Mouse (Mus musculus) retina, embryonic 14.5 days (tissue): ENCODE measurements around the gene Ntm.

Source experiments
- DNase-seq: peaks from one replicate; pipeline ENCODE4 v3.0.0-alpha.2; 2015; ENCODE audit warnings: low spot score

The Ntm gene

DNA sequence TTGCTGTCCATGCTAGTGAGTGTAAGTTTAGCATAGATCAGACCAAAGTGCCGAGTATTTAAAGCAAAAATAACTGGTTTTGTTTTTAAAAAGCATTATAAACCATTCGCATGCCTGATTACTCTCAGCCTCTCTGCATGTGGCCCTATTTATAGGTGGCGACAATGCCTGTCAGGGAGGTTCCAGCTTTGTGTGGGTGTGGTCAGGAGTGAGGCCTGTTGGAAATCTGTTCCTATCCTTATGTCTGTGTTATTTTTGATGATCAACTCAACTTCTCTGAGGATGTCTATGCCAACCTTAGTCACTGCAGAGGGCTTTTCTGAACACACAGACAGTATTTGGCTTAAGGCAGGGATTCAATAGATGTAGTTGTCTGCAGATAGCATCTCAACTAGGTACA, 78.9 kb downstream of the Ntm start:
- DNase-seq: no peak

DNA sequence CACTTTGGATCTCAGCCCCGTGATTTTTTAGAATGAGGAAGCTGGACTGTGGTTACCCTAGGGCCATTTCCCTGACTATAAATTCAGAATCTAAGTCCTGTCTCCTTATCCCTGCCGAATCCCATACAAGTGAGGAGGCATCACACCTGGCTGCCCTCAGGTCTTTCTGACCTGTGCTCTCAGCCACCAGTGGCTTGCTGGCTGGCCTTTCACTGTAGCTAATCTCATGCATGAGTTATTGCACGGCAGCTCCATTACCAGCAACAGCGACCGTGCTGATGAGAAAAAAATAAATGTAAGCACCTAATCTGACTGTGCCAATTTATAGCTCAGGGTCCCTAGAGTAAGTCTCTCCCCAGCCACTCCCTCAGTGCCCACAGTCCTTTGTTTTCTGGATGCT, 81.3 kb downstream of the Ntm start:
- no peak for DNase-seq

DNA sequence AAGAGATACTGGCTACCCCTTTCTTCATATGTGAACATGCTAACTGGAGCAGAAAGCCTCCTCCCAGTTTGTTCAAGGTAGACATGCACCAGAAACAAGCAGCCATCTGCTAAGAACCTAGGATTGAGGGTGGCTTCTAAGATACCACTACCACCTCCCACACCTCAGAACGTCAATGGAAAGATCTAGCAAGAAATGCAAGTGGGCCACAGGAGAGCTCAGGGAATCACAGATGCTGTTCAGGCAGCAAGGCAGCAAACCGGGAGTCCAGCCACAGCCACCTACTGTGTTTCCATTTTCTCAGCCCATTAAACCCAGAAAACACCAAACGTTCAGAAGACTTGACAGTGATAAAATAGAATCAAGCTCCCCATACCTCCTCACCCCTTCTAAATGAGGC, 85.4 kb downstream of the Ntm start:
- DNase-seq: no peak

DNA sequence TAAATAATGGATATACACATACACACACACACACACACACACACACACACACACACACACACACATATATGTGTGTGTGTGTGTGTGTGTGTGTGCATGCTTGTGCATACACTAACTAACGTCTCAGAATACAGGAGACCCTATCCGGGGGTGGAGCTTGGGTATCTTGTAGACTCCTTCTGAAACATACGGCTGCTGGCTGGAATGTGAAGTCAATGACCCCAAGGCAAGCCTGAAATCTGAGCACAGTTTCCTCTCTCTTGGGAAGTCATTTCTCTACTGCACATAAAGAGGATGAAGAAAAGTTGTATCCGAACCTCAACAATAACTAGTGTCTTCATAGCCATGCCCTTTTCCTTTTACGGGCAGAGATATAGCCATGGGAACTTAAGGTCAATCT, 95.2 kb downstream of the Ntm start:
- no peak for DNase-seq

DNA sequence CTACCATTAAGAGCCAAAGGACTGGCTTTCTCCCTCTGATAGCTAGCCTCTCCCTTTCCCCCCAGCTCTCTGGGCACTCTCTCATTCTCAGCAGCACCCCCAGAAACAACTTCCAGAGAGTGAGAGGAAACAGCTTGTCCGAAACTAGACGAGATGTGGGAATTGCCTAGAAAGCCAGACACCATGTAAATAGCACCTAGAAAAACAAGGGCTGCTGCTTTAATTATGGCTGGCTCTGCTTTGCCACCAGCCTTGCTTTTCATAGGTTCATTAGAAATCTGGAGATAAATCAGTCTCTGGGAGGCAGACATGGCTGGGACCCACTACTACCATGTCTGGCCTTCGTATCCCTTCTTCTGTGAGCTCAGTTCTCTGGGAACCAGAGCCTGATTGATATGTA, 96.1 kb downstream of the Ntm start:
- no peak for DNase-seq

DNA sequence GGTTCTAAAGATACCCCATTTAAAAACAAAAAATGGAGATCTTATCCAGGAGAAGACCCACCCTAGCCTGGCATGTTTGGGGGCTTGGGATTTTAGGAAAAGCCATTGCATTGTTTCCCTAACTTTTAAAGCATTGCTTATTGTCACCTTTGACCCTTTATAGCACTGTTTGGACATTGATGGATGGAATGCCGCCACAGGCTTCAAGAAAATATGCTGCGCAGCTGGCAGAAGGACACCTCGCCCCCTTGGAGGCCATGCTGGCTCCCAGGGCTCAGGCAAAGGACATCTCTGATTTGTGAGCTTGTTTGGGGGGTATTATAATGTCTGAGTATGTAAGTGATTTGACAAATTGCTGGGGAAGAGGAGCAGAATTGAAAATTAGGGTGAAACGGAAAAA, 96.8 kb downstream of the Ntm start:
- no peak for DNase-seq

DNA sequence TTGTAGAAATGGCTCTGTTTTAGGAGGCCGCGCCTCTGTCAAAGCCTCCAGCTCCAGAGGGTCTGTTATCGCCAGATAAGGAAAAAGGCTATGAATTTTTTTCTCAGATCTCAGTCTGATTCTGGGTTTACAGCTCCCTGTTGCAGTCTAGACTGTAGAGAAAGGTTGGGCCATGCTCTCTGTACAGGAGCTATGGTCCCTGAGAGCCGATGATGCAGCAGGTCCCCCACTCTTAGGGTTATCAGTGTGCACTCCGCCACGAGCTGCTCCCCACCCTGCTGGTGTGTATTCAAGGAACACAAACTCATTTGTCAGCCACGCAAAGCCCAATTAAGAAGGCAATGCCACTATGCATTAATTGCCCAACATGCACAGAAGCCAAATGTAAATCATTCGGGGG, 97.4 kb downstream of the Ntm start:
- no peak for DNase-seq

DNA sequence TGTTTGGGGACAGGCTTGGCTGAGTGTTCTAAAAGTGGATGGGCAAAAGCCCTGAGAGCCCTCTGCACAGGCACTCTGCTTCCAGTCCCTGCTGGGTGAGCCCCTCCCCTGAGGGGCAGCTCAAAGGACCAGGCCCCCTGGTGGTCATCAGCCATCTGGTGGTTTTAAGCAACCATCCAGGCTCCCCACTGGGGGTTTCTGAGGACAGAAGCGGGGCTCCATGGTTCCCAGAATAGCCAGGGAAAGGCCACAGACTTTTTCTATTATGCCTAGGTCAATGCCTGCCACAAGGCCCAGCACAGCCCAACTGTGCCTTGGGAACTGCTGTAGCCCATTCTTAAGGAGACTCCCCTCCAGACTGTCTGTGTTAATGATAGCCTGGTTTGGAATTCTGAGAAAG, 98.1 kb downstream of the Ntm start:
- DNase-seq: peak; percentile 80

DNA sequence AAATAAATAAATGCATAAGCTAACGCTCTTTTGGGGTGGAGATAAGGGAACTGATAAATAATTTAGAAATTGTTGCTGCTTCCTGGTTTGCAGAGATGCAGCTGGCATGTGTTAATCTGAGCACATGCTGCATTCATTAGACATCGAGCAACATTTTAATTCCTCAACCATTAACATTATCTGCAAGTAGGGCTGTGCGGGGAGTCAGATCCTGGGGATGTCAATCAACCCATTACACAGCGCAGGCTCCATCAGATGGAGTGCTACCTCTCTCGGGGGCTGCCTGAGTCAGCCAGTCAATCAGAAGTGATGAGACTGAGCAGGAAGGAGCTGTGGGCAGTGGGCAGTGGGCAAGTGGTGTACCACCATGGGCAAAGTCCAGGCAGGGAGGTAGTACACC, 100.5 kb downstream of the Ntm start:
- peak; percentile 31 for DNase-seq

DNA sequence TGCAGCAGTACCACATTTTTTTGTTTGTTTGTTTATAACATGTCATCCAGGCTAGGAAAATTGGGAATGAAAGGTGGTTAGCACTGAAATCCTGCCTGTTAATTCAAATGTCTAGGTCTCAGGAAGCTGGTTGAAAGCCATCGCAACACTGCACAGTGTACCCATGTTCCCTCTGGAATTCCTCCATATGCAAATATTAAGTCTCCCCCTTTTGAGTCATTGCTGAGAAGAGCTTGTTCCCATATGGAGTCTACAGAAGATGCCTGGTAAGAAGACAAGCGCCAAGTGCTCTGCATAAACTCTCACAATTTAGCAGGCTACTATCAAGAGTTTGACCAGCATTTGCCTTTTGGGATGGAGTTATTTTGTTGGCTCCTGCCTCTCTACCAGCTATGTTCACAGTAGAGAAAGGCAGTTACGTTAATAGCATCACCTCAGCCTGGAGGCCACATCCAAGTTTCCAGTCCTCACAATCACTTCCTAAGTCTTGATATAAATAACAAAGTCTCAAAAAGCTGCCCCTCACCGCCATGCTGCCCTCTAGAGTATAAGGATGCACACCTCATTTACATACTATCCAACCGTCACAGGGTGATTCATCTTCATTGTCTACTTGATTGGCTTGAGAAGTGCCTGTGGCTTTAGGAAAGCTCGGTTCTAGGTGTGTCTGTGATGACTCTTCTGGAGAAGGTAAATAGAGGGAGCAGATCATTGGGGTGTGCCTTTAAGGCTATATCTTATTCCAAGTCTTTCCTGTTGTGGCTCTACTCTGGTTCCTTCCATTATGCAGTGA, 103.5 kb downstream of the Ntm start:
- DNase-seq: no peak

DNA sequence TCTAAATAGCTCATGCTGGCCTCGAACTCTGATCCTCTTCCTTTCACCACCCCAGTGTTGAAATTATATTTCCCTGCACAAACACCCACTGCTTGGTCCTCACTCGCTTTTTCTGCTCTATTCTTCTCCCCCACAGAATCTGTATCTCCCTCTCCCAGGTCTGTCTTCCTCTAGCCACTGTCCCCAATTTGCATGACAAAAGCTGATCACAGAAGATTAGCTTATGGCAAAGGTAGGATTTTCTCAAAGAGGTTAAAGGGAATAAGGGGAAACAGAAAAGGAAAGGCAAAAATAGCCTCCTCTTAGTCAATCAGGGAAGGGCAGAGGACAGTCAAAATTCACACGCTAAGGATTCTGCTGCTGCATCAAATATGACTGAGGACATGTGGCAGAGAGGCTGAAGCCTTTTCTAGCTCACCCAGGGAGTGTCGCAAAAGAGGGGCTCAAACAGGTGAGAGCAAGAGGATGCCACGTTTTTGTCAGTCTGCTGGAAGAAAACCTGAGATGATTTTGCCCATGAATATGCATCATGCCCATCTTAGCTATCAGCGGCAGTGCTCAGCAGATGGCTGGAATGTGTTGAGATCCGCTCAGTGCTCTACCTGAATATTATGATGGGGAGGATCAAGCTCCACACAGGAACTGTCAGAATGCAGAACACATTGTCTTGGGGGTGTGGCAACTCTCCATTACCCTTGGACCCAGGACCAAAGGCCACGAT, 114.0 kb downstream of the Ntm start:
- no peak for DNase-seq

DNA sequence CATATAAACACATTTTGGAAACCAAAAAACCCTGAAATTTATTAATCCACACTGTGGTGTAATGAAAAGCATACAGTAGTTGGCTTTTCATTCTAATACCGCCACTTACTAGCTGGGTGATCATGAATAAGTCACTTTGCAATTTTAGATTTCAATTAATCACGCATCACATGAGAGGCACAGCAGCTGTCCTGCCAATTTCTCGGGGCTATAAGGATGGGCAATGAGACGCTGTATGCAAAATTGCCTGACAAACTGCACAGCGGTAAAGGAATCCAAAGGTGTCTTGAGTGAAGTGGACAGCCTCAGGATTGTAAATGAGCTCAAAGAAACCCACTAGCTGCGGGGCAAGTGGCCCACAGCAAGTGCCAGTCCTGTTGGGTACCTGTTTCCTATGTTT, 125.6 kb downstream of the Ntm start:
- DNase-seq: peak; percentile 54

DNA sequence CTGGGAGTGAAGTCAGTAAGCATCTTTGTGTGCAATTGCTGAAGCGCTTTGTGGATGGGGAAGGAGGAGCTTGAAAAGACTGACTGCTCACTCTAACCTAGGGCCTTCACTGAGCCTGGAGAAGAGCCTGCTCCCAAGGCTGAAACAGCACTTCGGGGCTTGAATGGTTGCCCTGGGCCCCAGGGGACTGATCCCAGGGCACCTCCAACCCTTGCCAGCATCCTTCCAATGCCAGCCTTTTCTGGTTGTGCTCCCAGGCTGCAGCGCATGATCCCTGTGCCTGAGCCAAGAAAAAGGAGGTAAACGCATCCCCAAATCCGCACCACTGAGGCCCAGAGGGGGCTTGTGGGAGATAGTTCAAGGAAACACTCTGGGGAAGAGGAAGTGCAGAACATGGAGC, 128.0 kb downstream of the Ntm start:
- no peak for DNase-seq

DNA sequence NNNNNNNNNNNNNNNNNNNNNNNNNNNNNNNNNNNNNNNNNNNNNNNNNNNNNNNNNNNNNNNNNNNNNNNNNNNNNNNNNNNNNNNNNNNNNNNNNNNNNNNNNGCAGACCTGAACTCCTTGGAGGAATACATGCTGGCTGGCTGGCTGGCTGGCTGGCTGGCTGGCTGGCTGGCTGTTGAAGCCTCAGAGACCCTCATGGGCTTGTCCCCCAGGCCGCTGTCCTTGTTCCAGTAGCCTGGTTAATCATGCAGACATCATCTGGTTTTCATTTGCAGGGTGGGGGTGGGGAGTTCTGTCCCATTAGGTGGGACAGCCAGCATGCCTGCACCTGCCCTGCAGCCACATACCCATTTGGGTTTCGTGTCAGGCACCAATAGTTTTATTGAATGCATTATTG, 129.2 kb downstream of the Ntm start:
- no peak for DNase-seq

DNA sequence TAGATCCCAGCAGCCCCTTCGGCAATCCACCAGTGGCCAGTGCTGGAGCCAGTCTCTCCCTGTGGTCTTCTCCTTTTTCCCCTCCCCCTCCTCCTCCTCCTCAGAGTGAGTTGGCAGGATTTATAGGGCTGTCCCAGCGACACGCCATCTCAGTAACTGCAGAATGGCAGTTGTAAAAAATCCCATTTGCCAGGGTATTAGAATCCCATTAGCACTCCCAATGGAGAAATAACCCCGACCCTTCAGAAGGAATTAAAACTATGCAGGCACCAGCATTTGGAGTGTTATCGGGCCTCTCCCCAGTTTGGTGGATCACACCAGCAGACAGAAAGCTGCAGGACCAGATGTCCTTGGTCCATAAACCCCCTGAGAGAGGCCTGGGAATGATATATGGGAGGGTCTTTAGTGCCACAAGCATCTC, 135.7 kb downstream of the Ntm start:
- no peak for DNase-seq

DNA sequence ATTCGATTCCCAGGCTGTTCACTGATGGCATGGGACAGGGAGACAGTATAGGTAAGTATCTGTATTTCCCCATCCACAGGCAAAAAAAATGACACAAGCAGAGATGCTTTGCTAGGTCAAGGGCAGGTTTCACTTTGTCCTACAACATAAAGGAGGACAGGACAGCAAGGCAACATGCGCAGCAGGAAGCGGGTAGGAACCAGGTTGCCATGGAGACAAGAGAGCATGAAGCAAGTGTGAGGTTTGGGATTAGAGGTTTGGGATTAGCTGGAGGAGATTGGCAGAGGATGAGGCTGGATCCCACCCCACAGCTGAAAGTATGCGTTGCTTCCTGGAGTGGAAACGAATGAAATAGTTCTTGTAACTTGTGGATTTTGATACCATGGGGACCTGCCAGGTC, 137.7 kb downstream of the Ntm start:
- no peak for DNase-seq

DNA sequence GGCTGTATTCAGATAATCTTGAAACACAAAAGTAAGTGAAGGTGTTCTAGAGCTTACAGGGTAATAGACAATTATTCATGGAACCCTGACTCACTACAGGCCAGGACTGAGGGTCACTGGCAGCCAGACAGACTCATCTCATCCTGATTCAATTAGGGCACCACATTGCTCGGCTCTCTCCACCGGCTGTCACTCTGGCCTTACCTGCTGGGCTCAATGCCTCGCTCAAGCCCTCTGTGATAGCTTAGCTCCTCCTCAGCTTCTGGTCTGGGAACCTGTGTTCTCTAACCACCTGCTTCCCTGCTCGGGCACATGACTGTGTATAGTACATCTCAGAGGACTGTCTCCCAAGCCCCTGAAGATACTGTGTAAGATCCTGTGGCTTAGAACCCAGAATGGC, 139.2 kb downstream of the Ntm start:
- DNase-seq: no peak

DNA sequence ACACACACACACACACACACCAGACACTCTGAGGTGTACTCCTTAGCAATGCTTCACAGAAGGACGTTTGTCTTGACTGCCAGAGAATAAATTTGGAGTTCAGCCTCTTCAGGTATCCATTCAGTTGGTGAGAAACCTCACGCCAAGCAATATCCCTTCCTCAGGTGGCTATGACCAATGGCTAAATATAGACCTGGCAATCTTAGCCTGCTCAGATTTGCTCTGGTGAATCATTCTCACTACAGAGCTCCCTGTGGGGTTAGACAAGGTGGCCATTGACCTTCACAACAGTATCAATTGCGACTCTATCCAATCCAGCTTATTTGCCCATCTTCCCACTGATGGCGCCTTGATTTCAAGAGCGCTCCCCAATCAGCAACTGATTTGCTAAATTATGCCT, 150.3 kb downstream of the Ntm start:
- no peak for DNase-seq

DNA sequence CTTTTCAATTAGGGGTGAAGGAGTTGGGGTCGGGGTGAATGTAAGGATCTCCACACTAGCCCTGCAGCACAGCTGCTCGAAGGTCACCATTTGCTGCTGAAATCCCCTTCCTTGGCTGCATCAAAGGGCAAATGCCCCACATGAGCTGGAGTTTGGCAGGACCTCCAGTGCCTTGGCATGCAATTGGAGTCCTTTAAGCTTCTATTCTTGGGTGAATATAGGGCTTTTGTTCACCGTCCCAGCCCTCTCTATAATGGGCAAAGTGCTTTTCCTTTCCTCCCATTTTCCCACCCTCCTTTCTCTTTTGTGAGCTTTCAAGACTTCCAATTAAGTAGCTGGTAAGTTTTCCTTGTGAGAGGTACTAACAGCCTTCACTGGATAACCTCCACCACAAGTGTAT, 156.2 kb downstream of the Ntm start:
- DNase-seq: no peak

DNA sequence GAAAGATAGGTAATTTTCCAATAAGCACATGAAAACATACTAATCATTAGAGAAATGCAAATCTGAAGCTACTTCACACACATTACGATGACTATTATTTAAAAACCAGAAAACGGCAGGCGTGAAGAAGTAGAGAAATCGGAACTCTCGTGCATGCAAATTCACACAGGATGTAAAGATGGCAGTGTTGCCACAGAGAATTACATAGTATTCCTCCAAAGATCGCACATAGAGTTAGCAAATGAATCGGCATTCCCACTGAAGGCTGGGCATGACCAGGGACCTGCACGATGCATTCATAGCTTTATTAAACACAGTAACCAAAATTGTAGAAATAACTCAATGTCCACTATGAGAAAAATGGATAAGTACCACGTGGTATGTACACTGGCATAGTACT, 158.5 kb downstream of the Ntm start:
- no peak for DNase-seq

DNA sequence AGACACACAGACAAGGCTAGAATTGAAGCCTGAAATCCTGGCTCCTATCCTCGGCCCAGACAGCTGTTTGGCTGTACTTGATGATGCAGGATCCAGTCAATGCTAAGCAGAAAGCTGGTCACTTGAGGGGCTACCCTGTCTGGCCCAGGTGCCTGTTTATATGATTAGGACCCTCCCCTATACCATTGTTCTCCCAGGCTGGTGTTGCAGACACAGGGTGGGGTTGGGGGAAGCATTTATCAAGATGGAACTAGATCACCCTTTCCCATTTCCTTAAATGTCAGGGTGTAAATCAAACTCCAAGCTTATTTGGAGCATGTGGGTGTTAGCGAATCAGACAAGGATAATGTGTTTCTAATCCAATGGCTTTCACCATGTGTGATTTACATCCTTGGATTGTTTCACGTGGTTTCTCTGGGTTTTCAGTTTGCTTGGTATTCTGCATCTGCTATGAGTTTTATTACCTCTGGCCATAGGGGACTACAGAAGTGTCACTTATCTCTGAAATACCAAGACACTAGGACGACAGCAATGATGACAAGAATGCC, 159.1 kb downstream of the Ntm start:
- no peak for DNase-seq

DNA sequence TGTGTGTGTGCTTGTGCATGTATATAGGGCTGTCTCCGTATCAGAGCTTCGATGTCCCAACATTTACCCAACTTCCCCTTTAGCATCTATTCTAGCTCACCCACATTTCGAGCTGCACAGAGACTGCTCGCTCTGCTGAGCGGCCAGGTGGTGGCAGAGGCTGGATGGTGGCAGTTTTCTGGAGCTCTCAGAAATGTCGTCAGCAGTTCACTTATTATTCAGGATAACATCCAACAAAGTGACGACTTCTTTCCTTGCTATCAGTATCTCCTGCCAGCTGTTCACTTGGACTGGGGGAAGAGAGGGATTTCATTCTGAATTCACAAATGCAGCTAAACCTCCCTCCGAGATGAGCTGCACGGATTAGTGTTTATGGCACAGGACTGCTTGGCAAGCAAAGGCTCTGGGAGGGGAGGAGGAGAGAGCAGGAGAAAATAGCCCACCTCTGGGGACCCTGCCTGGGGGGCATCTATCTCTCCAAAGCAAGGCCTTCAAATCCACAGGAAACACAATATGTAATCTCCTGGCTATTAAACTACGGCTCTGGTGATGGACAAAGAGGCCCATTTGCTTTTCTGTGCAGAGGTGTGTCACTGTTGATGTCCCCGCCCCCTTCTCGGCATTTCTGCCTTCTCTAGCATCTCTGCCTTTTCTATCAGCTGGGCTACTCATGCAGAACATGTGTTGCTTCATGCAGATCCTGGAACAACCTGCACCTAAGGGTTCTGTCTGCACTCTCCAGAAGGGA, 159.8 kb downstream of the Ntm start:
- DNase-seq: peak; percentile 22
